Mouse (Mus musculus) liver, embryonic 14.5 days (tissue): ENCODE results near the gene Fxn. TPM values are rescaled to one million over a fixed set of nuclear protein-coding genes. Genes with fewer than 3 reads are reported as not detected.

ENCODE experiments used
- ATAC-seq: fragments of 200-750 bp; cut with Nextera tagmentation; 2 replicates; pipeline ENCODE4 v1.8.0; 2017; ENCODE audit warnings: moderate number of reproducible peaks, mild to moderate bottlenecking, moderate library complexity; ENCODE audit not compliant: insufficient read depth
- DNase-seq, 3 experiments: peaks; one replicate each; pipeline ENCODE4 v3.0.0-alpha.2; 2012 to 2013; ENCODE audit warnings: low read depth in 3 of 3, low spot score in 3 of 3
- H3K27ac ChIP-seq: fragments of 300-500 bp; sonication (generic); 2 replicates; pipeline ENCODE4 v1.5.1; 2014; ENCODE audit warnings: moderate library complexity, mild to moderate bottlenecking, control low read depth, inconsistent platforms
- H3K27me3 ChIP-seq: fragments of 300-500 bp; sonication (generic); 2 replicates; pipeline ENCODE4 v1.6.1; 2014; ENCODE audit warnings: mild to moderate bottlenecking, low read length, moderate library complexity; ENCODE audit not compliant: control insufficient read depth, insufficient read depth
- H3K36me3 ChIP-seq: fragments of 300-500 bp; sonication (generic); replicated peaks from 2 replicates; pipeline ENCODE4 v1.6.1; 2014; ENCODE audit warnings: low read depth; ENCODE audit not compliant: control insufficient read depth, insufficient read depth
- H3K4me1 ChIP-seq, 2 experiments: fragments of 200-500 bp in 1 of 2; fragments of 300-500 bp in 1 of 2; sonication (generic) in 1 of 2; replicated peaks; 2 replicates each; pipeline ENCODE4 v1.6.1; 2012 to 2014; ENCODE audit warnings: antibody characterized with exemption in 1 of 2, inconsistent platforms in 1 of 2, low read length in 1 of 2; ENCODE audit not compliant: control insufficient read depth in 2 of 2, insufficient read depth in 2 of 2
- H3K4me2 ChIP-seq: fragments of 300-500 bp; sonication (generic); 2 replicates; pipeline ENCODE4 v1.6.1; 2014; ENCODE audit warnings: low read depth, mild to moderate bottlenecking, control low read depth, moderate library complexity
- H3K4me3 ChIP-seq, 2 experiments: fragments of 200-500 bp in 1 of 2; fragments of 300-500 bp in 1 of 2; sonication (generic) in 1 of 2; 2 replicates each; pipeline ENCODE4 v1.5.1; 2012 to 2014; ENCODE audit warnings: low read depth in 2 of 2, low read length in 2 of 2, mild to moderate bottlenecking in 2 of 2, control low read depth in 1 of 2, inconsistent platforms in 1 of 2, moderate library complexity in 1 of 2; ENCODE audit not compliant: insufficient read depth in 1 of 2
- H3K9ac ChIP-seq: fragments of 300-500 bp; sonication (generic); replicated peaks from 2 replicates; pipeline ENCODE4 v1.6.1; 2014; ENCODE audit warnings: mild to moderate bottlenecking, control low read depth, moderate library complexity
- H3K9me3 ChIP-seq: fragments of 300-500 bp; sonication (generic); 2 replicates; pipeline ENCODE4 v1.6.1; 2016; ENCODE audit warnings: low read length, mixed read lengths; ENCODE audit not compliant: control insufficient read depth
- CTCF ChIP-seq: IDR thresholded peaks from 2 replicates; pipeline ENCODE4 v1.5.1; 2016; ENCODE audit warnings: antibody characterized with exemption, low read depth, control low read depth
- EP300 ChIP-seq: IDR thresholded peaks from 2 replicates; pipeline ENCODE4 v1.6.1; 2016; ENCODE audit warnings: antibody characterized with exemption, low read depth
- WGBS: fragments of 180-500 bp; shearing (Covaris S2); extraction: QIAGEN DNeasy Blood & Tissue Kit; methylation state at CpG from one replicate; pipeline ENCODE4 v1.1.7; 2014; ENCODE audit not compliant: insufficient replicate concordance; 5-methylcytosine and 5-hydroxymethylcytosine counted together
- polyA plus RNA-seq, 2 experiments: library from polyadenylated mRNA; depleted of rRNA in 1 of 2; stranded (reverse) in 1 of 2; unstranded in 1 of 2; fragments of >200 nt; fragmentation: Nextera tagmentation in 1 of 2; extraction: Ambion mirVana in 1 of 2; gene quantifications; 2 replicates each; pipeline versions ENCODE4 v1.2.1 to v1.2.3; 2012 to 2014

Gene Fxn
- polyA plus RNA-seq, 2 experiments = 25.3 to 47.4 TPM

DNA sequence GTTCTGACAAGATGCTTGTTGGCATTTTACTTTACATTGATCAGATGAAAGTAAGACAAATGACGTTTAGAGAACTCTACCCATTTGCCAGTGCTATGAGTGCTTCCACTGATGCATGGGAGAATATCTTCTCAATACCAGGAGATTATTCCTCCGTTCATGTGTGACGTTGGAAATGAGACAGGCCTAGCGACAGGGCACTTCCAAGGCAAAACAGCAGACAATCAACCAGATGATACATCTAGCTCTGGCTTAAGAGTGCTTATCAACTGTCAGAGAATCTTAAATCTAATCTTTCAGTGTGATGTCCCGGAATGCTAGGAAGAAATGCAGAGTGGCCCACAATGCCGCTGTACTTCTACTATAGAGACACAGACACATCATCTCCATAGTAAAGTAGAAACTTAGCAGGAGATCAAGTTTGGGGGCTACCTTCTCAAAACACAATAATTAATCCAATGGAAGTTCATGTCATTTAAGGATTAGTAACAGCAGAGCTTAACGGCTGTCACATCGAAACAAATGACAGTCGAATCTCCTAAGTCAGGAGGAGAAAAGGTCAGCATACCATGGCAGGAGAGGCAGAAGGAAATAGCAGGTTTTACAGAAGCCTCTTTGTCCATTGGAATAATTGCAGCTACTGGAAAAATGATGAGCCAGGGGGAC is 35.8 kb upstream of the Fxn start:
- ATAC-seq = no peak
- Histone ChIP-seq H3K4me3 (no peak overlapping the region), H3K27me3 (no peaks in the 10 kb centered on the region), H3K9me3 (no peaks in the 10 kb centered on the region), H3K36me3 (no peaks in the 10 kb centered on the region), H3K4me2 (no peak overlapping the region), H3K9ac (no peak overlapping the region), H3K27ac (no peak overlapping the region), H3K4me1 (no peaks in the 10 kb centered on the region)
- WGBS = 86% methylated on average over 9 of the region's 9 CpGs
- no peak for DNase-seq
- TF ChIP-seq CTCF (no peak), EP300 (no peak)

DNA sequence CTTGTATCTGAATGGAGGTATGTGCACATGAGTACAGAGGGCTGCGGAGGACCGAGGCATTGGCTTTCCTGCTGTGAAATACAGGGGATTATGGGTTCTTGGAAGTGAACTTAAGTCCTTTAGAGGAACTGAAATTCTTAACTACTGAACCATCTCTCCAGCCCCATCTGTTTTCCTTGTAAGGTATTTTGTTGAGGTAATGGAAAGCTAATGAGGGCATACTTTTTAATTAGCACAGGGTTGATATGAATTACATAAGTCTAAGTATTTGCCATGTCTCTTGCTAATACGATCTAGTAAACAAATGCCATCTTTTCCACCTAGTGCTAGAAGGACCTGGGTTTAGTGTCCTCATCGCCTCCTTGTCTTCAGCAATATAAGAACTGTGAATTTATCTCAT is 34.8 kb upstream of the Fxn start:
- no peaks in the 10 kb centered on the region for H3K36me3 ChIP-seq
- ATAC-seq (no peak), DNase-seq (no peak)
- no peaks in the 10 kb centered on the region for H3K4me1 ChIP-seq
- H3K27ac ChIP-seq = no peak overlapping the region
- H3K9me3 ChIP-seq = no peaks in the 10 kb centered on the region
- H3K27me3 ChIP-seq = no peaks in the 10 kb centered on the region
- H3K9ac ChIP-seq = no peak overlapping the region
- no peak overlapping the region for H3K4me2 ChIP-seq
- H3K4me3 ChIP-seq = no peak overlapping the region
- 85% methylated on average over 4 of the region's 4 CpGs for WGBS
- TF ChIP-seq EP300 (no peak), CTCF (no peak)

DNA sequence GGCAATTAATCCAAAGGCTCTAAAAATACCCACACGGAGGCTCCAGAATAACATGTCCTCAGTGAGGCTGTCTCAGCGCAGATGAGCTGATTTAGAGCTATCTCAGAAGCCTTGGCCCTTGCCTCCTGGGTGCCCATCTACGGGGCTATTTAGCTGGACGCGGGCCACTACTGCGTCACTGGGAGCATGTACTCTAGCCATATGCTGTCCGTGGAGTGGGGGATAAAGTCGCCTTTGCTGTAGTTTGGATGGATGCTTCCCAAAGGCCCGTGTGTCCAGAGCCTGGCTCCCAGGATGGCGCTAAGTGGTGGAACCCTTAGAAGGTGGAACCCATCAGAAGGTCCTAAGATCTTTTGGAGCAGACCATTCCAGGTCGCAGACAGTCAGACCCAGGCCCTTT is 34.3 kb upstream of the Fxn start:
- ATAC-seq = no peak
- WGBS = 83% methylated on average over 11 of the region's 11 CpGs
- TF ChIP-seq EP300 (no peak), CTCF (no peak)

DNA sequence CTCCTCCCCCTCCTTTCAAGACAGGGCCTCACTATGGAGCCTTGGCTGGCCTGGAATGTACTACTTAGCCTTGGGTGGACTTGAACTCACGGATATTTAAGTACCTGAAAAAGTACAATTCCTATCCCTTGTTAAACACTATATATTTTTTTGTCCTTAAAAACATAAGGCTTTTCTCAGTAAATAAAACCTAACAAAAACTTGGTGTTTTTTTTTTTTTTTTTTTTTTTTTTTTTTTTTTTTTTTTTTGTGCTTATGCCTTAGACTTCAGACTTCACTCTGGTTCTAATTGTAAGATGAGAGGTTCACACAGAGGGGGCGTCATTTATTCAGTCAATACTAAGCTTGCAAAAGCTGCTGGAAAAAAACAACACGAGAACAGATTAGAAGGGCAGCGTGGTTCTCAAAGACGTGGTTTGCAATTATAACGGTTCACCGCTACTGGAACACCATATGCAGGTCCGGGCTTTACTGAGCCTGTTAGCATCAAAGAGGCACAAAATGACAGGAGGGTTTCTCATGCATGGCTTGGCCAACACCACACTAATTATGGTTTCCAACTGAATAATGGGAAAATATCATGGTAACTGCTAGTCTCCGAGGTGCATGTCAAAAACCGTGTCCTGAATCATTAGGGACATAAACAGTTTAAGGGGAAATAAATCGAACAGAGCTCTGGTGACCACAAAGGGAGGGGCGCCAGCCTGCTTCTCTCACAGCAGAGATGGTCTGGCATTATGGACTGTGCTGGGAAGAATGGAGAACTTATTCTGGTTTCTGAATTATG is 32.3 kb upstream of the Fxn start:
- Histone ChIP-seq H3K4me1 (no peaks in the 10 kb centered on the region), H3K27me3 (no peaks in the 10 kb centered on the region), H3K9ac (no peak overlapping the region), H3K4me2 (no peak overlapping the region), H3K9me3 (no peaks in the 10 kb centered on the region), H3K27ac (no peak overlapping the region), H3K4me3 (no peak overlapping the region), H3K36me3 (no peaks in the 10 kb centered on the region)
- DNase-seq = no peak
- 74% methylated on average over 12 of the region's 12 CpGs for WGBS
- no peak for ATAC-seq
- TF ChIP-seq CTCF = no peak
- TF ChIP-seq EP300 = no peak

More for the DNA sequence above, 34.3 kb upstream of the Fxn start:
- Histone ChIP-seq H3K27ac (no peak overlapping the region), H3K4me2 (no peak overlapping the region), H3K27me3 (no peaks in the 10 kb centered on the region), H3K9ac (no peak overlapping the region), H3K9me3 (no peaks in the 10 kb centered on the region), H3K4me3 (no peak overlapping the region), H3K36me3 (no peaks in the 10 kb centered on the region), H3K4me1 (no peaks in the 10 kb centered on the region)
- no peak for DNase-seq

DNA sequence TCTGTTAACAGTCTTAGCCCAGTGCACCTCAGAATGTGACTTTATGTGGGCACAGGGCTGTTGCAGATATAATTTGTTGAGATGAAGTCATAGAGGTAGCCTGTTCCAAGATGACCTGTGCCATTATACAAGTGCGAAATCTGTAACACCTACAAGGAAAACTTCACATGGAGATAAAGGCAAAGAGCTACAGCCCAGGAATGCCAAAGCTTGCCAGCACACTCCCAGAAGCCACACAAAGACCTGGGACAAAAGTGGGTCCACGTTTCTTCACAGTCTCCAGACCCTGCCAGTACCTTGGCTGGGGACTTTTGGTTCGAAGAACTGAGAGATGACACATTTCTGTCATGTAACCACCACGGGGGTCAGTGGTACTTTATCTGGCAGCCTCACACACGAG is 31.6 kb upstream of the Fxn start:
- H3K9ac ChIP-seq = no peak overlapping the region
- ATAC-seq = no peak
- H3K4me3 ChIP-seq = no peak overlapping the region
- WGBS = 55% methylated on average over 5 of the region's 5 CpGs
- no peak overlapping the region for H3K4me2 ChIP-seq
- H3K9me3 ChIP-seq = no peaks in the 10 kb centered on the region
- DNase-seq = no peak
- no peak for TF ChIP-seq EP300
- TF ChIP-seq CTCF = no peak
- no peaks in the 10 kb centered on the region for H3K36me3 ChIP-seq
- H3K27me3 ChIP-seq = no peaks in the 10 kb centered on the region
- no peaks in the 10 kb centered on the region for H3K4me1 ChIP-seq
- H3K27ac ChIP-seq = no peak overlapping the region
